Mouse (Mus musculus) CD8-positive naive resting alpha-beta T cell, adult 2 months (primary cell): ENCODE results near the gene Elfn2.

Experiments
- DNase-seq, 2 experiments: peaks; one replicate each; pipeline ENCODE4 v3.0.0; 2022; ENCODE audit warnings: low read depth in 2 of 2, low spot score in 2 of 2

Elfn2 gene

DNA sequence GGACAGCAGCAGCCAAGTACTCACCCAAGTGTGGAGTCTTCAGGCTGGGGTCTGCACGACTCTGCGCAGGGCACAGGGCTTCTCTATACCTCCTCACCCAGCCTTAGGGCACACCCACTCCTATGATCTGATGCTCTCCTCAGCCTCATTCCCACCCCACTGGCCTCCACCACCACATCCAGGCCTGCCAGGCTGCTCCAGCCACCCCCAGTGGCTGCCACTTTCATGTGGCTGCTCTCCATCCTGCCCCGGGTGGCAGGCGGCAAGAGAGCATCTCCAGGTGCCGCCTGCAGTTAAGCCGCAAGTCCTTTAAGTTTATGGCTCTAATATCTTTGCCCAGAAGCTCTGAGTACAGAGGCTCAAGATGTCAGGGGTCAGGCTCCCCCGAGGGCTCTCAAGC is 8.1 kb upstream of the Elfn2 start:
- no peak for DNase-seq

GRCm38 (mm10) chr15:78720532-78720931 is 2.0 kb upstream of the Elfn2 start:
- DNase-seq, result no peak

GRCm38 (mm10) chr15:78720094-78720493 is 1.5 kb upstream of the Elfn2 start:
- peak; percentile 58 to 65 for DNase-seq

- no peak for DNase-seq
Measured at GRCm38 (mm10) chr15:78719416-78719815, 845 bp upstream of the Elfn2 start.

- no peak for DNase-seq
Measured at GRCm38 (mm10) chr15:78716936-78717335, 1.6 kb downstream of the Elfn2 start.

DNA sequence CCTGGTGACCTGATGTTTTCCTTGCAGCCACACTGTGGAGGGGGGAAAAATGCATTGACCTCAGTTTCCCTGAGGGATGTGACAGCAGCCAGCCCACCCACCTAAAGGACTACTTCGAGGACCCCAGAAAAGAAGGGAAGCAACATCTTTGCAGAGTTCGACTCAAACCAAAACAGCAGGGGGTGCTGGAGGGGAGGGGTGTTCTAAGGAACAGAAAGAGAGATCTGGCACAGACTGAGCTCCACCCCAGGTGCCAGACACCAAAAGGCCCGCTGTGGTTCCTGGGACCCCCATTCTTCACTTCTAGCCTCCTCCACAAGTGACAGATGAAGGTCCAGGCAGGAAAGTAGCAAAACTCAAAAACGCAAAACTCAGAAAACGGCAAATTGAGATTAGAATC is 2.7 kb downstream of the Elfn2 start:
- no peak for DNase-seq

GRCm38 (mm10) chr15:78713751-78714150 is 4.8 kb downstream of the Elfn2 start:
- no peak for DNase-seq

GRCm38 (mm10) chr15:78712335-78713258 is 6.0 kb downstream of the Elfn2 start:
- DNase-seq, result peak; percentile 30 to 37

DNA sequence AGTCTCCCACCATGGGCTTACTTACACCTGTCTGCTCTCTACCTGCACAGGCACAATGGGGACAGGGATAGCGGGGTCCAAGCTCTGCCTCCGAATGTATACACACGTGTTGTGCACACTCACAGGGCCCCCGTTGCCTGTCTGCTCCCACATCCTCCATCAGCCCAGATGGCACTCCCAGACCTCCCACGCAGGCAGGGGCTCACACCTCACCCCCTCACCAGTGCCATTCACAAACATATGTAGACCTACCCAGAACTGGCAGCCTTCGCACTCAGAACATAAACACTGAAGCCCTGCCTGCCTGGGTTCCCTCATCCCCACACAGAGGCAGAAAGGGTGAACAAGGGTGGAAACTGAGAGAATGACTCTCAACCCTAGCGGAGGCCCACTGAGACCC is 6.6 kb downstream of the Elfn2 start:
- no peak for DNase-seq

DNA sequence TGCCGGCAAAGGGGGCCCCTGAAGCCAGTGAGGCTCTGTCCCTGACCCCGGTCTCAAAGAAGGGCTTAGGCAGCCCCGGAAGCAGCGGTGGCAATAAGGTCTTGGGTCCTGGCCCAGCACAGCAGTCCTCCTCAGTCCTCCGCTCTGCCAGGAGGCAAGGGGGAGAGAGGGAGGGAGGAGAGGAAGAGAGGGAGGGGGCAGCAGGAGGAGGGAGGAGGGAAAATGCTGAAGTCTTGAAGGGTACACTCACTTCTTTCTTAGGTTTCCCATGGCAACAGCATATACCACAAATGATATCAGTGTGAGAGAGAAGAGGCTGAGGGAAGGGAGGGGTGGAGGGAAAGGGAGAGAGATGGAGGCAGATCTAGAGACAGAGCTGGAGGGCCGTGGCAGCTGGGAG is 7.9 kb downstream of the Elfn2 start:
- DNase-seq, result no peak

DNA sequence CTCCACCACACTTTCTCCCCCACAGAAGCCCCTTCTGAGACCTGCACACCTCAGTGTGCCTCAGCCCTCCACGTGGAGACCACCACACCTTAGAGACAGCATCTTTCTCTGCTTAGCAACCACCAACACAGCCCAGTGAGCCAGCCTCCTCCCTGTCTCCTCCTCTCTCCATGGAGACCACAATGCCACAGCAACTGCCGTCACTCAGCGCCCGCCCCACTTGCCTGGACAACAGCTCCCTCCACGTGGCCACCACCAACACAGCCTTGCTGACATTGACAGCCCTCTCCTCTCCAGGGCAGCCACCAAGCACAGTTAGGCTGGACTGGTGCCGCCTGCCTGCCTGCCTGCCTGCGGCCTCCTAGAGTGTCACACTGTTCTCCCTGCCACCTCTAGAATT is 8.8 kb downstream of the Elfn2 start:
- DNase-seq, result no peak

- no peak for DNase-seq
Measured at GRCm38 (mm10) chr15:78706630-78707029, 11.9 kb downstream of the Elfn2 start.

DNA sequence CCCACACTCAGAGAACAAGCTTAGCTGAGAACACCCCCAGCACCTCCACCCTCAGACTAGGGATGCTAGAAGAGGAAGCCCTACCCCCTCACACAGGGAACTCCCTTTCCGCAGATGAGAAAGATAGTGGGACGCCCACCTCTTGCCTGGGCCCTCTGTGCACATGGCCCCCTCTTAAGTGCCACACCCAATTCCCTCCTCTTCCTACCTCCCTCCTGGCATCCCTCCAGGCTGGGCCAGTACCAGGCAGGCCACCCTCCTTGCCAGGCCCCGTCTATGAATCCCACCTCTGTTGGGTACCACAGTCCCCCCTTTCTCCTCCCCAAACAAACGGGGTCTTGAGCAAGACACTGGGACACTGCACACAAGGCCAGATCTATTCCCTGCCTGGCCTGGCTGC is 13.7 kb downstream of the Elfn2 start:
- DNase-seq, result no peak

GRCm38 (mm10) chr15:78704007-78704406 is 14.6 kb downstream of the Elfn2 start:
- DNase-seq, result no peak

GRCm38 (mm10) chr15:78700420-78700819 is 18.2 kb downstream of the Elfn2 start:
- no peak for DNase-seq

- DNase-seq, result no peak
Measured at GRCm38 (mm10) chr15:78699513-78699912, 19.1 kb downstream of the Elfn2 start.

DNA sequence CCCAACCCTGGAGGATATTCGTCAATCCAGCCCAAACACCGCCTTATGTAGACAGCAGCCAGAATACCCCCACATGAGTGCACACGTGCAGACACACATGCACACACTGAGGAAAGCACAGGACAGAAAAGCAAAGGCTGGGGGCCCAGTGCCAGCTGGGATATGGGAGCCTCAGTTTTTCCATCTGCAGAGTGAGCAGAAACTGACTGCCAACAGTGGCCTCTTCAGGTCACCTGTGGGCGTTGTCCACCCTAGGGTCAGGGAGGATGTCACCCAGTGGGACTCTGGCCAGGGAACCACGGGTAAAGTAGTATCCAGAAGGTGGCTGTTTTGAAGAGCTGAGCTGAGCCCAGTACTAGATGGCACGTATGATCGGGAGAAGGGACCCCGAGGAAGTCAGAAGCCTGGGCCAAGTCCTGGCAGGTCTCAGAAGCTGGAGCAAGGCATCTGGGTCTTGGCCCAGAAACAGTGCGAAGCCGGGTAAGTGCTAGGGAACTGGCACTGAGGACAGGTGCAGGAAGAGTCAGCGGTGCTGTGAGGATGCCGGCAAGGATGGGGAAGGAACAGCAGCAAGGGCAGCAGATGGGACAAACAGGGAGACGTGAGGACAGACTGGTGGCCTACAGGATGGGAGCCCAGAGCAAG is 20.0 kb downstream of the Elfn2 start:
- no peak for DNase-seq

DNA sequence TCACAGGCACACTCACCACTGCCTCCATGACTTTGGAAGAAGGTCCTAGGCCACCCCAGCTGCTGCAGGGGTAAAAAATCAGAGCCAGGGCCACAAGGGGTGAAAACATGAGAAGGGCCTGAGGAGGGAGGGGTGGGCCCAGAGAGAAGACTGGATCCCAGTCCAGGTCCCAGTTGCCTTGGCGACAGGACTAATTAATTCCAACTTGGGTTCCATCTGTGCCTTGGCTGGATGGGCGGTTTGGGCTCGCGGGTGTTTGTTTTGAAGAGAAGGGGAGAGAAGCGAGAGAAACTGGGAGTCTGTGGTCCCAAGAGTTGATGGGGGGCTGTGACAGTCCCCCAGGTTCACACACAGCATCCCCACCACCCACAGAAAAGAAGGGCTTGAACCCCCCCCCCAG is 20.5 kb downstream of the Elfn2 start:
- no peak for DNase-seq

DNA sequence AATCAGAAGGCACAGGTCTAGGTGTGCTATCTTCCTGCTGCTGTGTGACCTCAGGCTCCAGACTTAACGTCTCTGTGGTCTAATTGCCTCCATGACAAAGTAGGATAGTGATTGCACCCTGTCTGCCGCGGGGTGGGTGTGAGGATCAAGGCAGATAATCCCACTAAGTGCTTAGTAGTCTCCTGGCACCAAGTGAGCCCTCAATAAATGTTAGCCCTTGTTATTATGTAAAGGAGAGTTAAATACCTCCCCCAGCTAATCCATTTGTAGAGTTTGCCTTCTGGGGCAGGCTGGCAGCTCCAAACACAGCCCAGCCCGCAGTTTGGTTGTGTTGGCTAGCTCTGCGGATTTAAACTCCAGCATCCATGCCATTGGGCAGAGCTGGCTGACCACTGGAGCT is 22.8 kb downstream of the Elfn2 start:
- no peak for DNase-seq

DNA sequence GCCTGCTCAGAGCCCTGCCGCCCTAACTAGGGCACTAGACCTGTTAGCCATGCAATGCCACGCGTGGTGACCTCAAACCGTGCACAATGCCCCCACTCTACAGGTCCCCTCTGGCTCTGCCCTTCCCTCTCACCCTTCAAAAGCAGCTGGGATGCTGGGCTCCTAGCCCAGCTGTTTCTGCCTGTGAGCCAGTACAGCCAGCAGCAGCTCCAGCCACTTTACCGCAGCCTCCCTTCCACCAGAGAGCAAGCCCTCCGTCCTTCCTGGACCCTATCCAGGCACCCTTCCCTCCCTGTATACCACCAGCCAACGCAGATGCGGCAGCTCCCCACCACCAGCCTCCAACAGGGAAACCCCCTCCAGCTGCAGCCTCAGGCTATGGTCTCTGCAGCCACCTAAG is 26.1 kb downstream of the Elfn2 start:
- DNase-seq, result no peak

- DNase-seq, result no peak
Measured at GRCm38 (mm10) chr15:78690716-78691115, 27.9 kb downstream of the Elfn2 start.

- DNase-seq, result no peak
Measured at GRCm38 (mm10) chr15:78686910-78687309, 31.7 kb downstream of the Elfn2 start.

DNA sequence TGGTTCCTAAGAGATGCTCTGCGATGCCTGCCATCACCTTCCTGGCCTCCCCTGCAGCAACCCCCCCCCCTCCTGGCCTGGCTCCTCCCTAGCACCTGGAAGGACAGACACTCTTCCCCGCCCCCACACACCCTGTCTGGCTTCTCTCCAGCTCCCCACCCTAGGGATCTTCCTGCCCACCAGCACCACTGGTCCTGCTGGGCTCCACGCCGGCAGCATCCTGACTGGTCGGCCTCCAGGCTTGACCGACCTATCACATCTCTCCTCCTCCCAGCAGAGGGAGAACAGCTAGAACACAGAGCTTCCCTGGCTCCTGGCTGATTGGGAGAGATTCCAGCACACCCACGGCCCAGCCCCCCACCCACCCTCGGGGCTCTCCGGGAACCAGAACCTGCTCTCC is 34.5 kb downstream of the Elfn2 start:
- peak in 1 of 2 experiments; percentile 8 for DNase-seq
